Mouse (Mus musculus) olfactory bulb, adult 2 months (tissue): ENCODE results near the gene Cyp3a57. TPM values are rescaled to one million over a fixed set of nuclear protein-coding genes. Genes with fewer than 3 reads are reported as not detected.

Experiments used
- H3K27ac ChIP-seq: fragments of 200-500 bp; 2 replicates; pipeline ENCODE4 v1.5.1; 2012; ENCODE audit warnings: low read depth, low read length; ENCODE audit not compliant: insufficient read depth
- H3K4me1 ChIP-seq: fragments of 200-500 bp; 2 replicates; pipeline ENCODE4 v1.6.1; 2012; ENCODE audit warnings: low read length; ENCODE audit not compliant: control insufficient read depth, insufficient read depth
- H3K4me3 ChIP-seq: fragments of 200-500 bp; 2 replicates; pipeline ENCODE4 v1.5.1; 2012; ENCODE audit warnings: mild to moderate bottlenecking, low read depth, low read length, moderate library complexity; ENCODE audit not compliant: insufficient read depth
- CTCF ChIP-seq: fragments of 200-500 bp; IDR thresholded peaks from 2 replicates; pipeline ENCODE4 v1.5.1; 2012; ENCODE audit warnings: low read depth, mild to moderate bottlenecking, low read length, moderate library complexity; ENCODE audit not compliant: insufficient read depth
- POLR2A ChIP-seq: fragments of 200-500 bp; IDR thresholded peaks from 2 replicates; pipeline ENCODE4 v1.6.1; 2012; ENCODE audit warnings: mild to moderate bottlenecking, low read depth, low read length, moderate library complexity; ENCODE audit not compliant: insufficient read depth
- WGBS: fragments of 180-500 bp; shearing (Covaris S2); methylation state at CpG from one replicate; pipeline ENCODE4 v1.1.7; 2018; 5-methylcytosine and 5-hydroxymethylcytosine counted together
- polyA plus RNA-seq: library from polyadenylated mRNA; stranded (reverse); fragments of >200 nt; gene quantifications from 2 replicates; pipeline ENCODE4 v1.2.4, GENCODE M21; 2012; ENCODE audit warnings: low replicate concordance; ENCODE audit not compliant: missing spikeins, insufficient read depth, insufficient read length

Cyp3a57 gene
- polyA plus RNA-seq, 1 experiment, result not detected

DNA sequence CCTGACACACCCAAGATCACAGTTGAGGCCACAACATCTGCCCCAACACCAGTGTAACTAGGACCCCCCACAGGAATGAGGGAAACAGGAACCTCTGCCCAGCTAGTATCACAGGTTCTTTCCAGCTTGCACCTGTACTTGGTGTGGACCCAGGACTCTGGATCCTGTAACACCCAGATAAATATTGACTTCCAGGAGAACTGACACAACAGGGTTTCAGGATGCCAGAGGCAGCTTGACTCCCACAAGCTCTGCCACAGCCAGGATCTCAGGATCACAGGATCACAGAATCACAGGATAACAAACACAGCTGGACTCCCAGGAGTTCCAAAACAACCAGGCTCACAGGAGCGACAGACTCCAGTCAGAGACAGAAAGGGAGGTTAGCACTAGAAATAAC lies 77.2 kb downstream of the Cyp3a57 start:
- no peak overlapping the region for H3K27ac ChIP-seq
- 68% methylated on average over 1 of the region's 1 CpGs for WGBS
- no peaks in the 10 kb centered on the region for H3K4me1 ChIP-seq
- H3K4me3 ChIP-seq, result no peak overlapping the region
- no peak for TF ChIP-seq POLR2A
- TF ChIP-seq CTCF, result no peak

DNA sequence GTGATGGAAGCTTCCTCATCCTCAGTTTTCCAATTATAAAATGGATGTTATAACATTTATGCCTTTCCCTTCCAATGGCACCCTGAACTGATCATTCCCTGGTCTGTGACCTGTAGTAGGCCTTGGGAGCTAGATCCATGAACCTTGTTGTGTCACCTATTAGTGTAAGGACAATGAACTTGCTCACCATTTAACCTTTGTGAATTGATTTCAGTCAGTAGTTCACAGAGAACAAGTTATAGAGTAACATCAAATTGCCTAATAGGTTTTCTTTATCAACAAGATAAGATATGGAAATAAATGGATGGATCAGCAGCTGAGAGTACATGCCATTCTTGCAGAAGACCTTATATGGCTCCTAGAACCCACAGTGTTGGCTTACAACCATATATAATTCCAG lies 85.9 kb downstream of the Cyp3a57 start:
- no peak overlapping the region for H3K4me3 ChIP-seq
- no peak overlapping the region for H3K27ac ChIP-seq
- H3K4me1 ChIP-seq, result no peaks in the 10 kb centered on the region
- no peak for TF ChIP-seq CTCF

DNA sequence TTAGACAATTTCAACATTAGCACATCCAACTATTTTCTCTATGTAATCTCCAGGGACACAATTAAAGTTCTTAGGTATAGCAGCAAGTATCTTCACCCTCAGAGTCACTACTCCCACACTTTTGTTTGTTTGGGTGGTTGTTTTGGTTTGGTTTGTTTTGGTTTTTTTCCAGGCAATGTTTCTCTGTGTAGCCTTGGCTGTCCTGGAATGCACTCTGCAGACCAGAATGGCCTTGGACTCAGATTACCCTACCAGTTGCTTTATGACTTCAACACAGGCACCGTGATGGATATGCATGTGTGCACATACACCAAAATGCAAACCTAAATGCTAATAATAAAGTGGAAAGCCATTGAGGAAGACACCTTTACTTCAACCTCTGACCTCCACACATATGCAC lies 88.6 kb downstream of the Cyp3a57 start:
- no peak for TF ChIP-seq CTCF
- TF ChIP-seq POLR2A, result no peak
- H3K4me1 ChIP-seq, result no peaks in the 10 kb centered on the region
- H3K4me3 ChIP-seq, result no peak overlapping the region
- no peak overlapping the region for H3K27ac ChIP-seq
- WGBS, result 84% methylated on average over 1 of the region's 1 CpGs

Other genes with a start within 250 kb of the Cyp3a57 start
- gene Arpc1b, start 231.1 kb upstream of the Cyp3a57 start, polyA plus RNA-seq, result not detected in 2 replicates
- not detected in 2 replicates for gene Pdap1, start 205.0 kb upstream of the Cyp3a57 start, polyA plus RNA-seq
- gene Bud31, start 204.9 kb upstream of the Cyp3a57 start, polyA plus RNA-seq, result not detected in 2 replicates
- not detected in 2 replicates for gene Ptcd1, start 178.2 kb upstream of the Cyp3a57 start, polyA plus RNA-seq
- gene Cpsf4, start 178.1 kb upstream of the Cyp3a57 start, polyA plus RNA-seq, result not detected in 2 replicates
- gene Atp5j2, start 153.2 kb upstream of the Cyp3a57 start, polyA plus RNA-seq, result not detected in 2 replicates
- not detected in 2 replicates for gene Zkscan14, start 143.4 kb upstream of the Cyp3a57 start, polyA plus RNA-seq
- gene Zkscan5, start 140.7 kb upstream of the Cyp3a57 start, polyA plus RNA-seq, result not detected in 2 replicates
- not detected in 2 replicates for gene Zfp655, start 113.6 kb upstream of the Cyp3a57 start, polyA plus RNA-seq
- not detected in 2 replicates for gene Zscan25, start 64.8 kb upstream of the Cyp3a57 start, polyA plus RNA-seq
- not detected in 2 replicates for gene Cyp3a16, start 124.4 kb downstream of the Cyp3a57 start, polyA plus RNA-seq
- not detected in 2 replicates for gene Cyp3a41b, start 239.5 kb downstream of the Cyp3a57 start, polyA plus RNA-seq